Mouse (Mus musculus): Measurements from ENCODE around the gene Gm973. TPM values are rescaled to one million over a fixed set of nuclear protein-coding genes. Genes with fewer than 3 reads are reported as not detected.
A peak's percentile ranks its signal among the peaks of the same experiment; 100 is the strongest.

Gene Gm973
- total RNA-seq, 2 experiments from 2014 or later, result 1.4 to 3.1 TPM

- ATAC-seq (replicated peaks; ENCODE audit: low FRiP score, low TSS enrichment, poor library complexity, severe bottlenecking), result no peak
These were observed 140.4 kb downstream of the Gm973 start for GRCm38 (mm10) chr1:59656244-59657171.

GRCm38 (mm10) chr1:59663456-59664135 is 147.5 kb downstream of the Gm973 start:
- ATAC-seq (replicated peaks; ENCODE audit: low FRiP score, low TSS enrichment, poor library complexity, severe bottlenecking), result no peak

- no peak for ATAC-seq (replicated peaks; ENCODE audit: low FRiP score, low TSS enrichment, poor library complexity, severe bottlenecking)
These were observed 152.8 kb downstream of the Gm973 start for GRCm38 (mm10) chr1:59668871-59669270.

- ATAC-seq (replicated peaks; ENCODE audit: low FRiP score, low TSS enrichment, poor library complexity, severe bottlenecking), result peak; percentile 41; the same call in 1 of the 2 replicates
These were observed 154.0 kb downstream of the Gm973 start for GRCm38 (mm10) chr1:59669962-59670630.

- peak; percentile 95 for ATAC-seq (replicated peaks; ENCODE audit: low FRiP score, low TSS enrichment, poor library complexity, severe bottlenecking)
These were observed 154.6 kb downstream of the Gm973 start, which contains the start of gene Sumo1 for GRCm38 (mm10) chr1:59670641-59671168. TSS of gene Sumo1 (minus strand) at chr1:59670834.

- no peak for ATAC-seq (replicated peaks; ENCODE audit: low FRiP score, low TSS enrichment, poor library complexity, severe bottlenecking)
These were observed 157.6 kb downstream of the Gm973 start for GRCm38 (mm10) chr1:59673661-59674060.

- no peak for ATAC-seq (replicated peaks; ENCODE audit: low FRiP score, low TSS enrichment, poor library complexity, severe bottlenecking)
These were observed 168.1 kb downstream of the Gm973 start for GRCm38 (mm10) chr1:59683926-59684818.

- peak; percentile 94 for ATAC-seq (replicated peaks; ENCODE audit: low FRiP score, low TSS enrichment, poor library complexity, severe bottlenecking)
These were observed 169.0 kb downstream of the Gm973 start, which contains the start of gene Nop58 for GRCm38 (mm10) chr1:59684819-59685755. TSS of gene Nop58 (plus strand) at chr1:59684971.

Other genes with a start within 250 kb of the Gm973 start
- 14.0 and 16.1 TPM in 2 replicates for gene Fzd7, start 33.8 kb upstream of the Gm973 start, total RNA-seq (2014; fragmentation: Nextera tagmentation)
- gene Fzd7, start 33.8 kb upstream of the Gm973 start, total RNA-seq (2017), result 15.4 and 18.0 TPM in 2 replicates
- gene Sumo1, start 154.6 kb downstream of the Gm973 start, total RNA-seq (2014; fragmentation: Nextera tagmentation), result 201 and 227 TPM in 2 replicates
- gene Sumo1, start 154.6 kb downstream of the Gm973 start, total RNA-seq (2017), result 163 and 238 TPM in 2 replicates
- 255 and 369 TPM in 2 replicates for gene Nop58, start 168.7 kb downstream of the Gm973 start, total RNA-seq (2014; fragmentation: Nextera tagmentation)
- gene Nop58, start 168.7 kb downstream of the Gm973 start, total RNA-seq (2017), result 2,583 and 2,929 TPM in 2 replicates
- gene Bmpr2, start 247.1 kb downstream of the Gm973 start, total RNA-seq (2014; fragmentation: Nextera tagmentation), result 4.3 and 5.9 TPM in 2 replicates
- gene Bmpr2, start 247.1 kb downstream of the Gm973 start, total RNA-seq (2017), result 8.4 and 9.7 TPM in 2 replicates